Mouse (Mus musculus): ENCODE data around the gene Cyb5d1.
"Not testable (repeated sequence)": the region's sequence is repeated elsewhere in the genome, so short reads cannot be mapped to it uniquely, and the experiment has no call there.

Gene Cyb5d1

GRCm38 (mm10) chr11:69405397-69406200, 10.2 kb upstream of the Cyb5d1 start:
- no peak for ATAC-seq (ENCODE audit: insufficient number of reproducible peaks, low FRiP score, low TSS enrichment)

DNA sequence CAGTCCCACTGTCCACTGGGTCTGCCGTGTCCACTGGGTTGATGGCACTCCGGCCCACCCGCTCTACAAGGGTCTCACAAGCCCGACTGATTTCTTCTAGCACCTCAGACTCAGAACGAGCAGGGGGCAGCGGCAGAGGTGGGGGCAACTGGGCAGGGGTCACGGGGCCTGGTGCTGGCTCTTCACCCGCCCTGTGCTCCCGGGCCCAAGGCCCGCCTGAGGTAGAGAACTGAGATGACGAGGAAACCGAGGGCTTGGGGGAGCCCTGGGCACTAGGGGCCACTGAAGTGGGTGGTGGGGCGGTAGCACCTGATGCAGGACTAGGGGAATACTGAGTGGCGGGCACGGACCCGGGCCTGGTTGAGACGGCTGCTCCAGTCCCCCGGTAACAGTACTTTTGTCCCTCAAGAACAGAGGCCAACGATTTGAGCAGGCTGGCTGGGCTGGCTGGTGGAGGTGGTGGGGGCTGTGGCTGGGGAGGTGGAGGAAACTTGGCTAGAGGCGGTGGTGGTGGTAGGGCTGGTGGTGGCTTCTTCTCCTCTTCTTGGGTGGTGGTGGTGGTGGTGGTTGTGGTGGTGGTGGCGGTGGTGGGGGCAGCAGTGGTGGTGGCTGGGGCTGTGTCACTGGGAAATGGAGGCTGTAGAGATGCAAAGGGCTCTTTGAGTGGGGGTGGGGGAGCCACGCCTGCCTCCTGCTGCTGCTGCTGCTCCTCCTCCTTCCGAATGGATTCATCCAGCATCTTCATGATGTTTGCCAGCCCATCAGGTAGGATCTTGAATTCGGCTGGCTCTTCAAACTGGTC, 9.4 kb upstream of the Cyb5d1 start:
- ATAC-seq (ENCODE audit: insufficient number of reproducible peaks, low FRiP score, low TSS enrichment): no peak

- ATAC-seq (ENCODE audit: insufficient number of reproducible peaks, low FRiP score, low TSS enrichment): no peak
These were observed 8.5 kb upstream of the Cyb5d1 start for GRCm38 (mm10) chr11:69403691-69404594.

DNA sequence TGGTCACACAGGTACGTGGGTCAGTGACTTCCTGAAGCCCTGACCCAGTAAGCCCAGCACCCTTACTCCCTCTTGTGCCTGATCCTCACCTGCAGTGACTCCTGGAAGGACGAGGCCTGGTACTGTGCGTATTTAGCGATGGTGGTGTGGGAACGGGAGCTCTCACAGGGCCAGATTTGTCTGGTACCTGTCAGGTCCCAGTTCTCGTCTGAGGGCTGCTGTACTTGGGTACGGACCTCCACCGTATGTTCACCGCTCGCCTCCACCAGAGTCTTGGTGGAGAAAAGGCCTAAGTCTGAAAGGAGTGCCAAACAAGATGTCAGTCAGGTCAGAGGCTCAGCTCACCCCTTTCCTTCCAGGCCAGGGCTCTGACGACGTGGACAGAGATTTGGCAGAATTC, 6.6 kb upstream of the Cyb5d1 start:
- no peak for ATAC-seq (ENCODE audit: insufficient number of reproducible peaks, low FRiP score, low TSS enrichment)

GRCm38 (mm10) chr11:69401210-69401637, 5.8 kb upstream of the Cyb5d1 start:
- ATAC-seq (ENCODE audit: insufficient number of reproducible peaks, low FRiP score, low TSS enrichment): peak; percentile 63

GRCm38 (mm10) chr11:69400083-69400850, 4.8 kb upstream of the Cyb5d1 start:
- ATAC-seq (ENCODE audit: insufficient number of reproducible peaks, low FRiP score, low TSS enrichment): no peak

DNA sequence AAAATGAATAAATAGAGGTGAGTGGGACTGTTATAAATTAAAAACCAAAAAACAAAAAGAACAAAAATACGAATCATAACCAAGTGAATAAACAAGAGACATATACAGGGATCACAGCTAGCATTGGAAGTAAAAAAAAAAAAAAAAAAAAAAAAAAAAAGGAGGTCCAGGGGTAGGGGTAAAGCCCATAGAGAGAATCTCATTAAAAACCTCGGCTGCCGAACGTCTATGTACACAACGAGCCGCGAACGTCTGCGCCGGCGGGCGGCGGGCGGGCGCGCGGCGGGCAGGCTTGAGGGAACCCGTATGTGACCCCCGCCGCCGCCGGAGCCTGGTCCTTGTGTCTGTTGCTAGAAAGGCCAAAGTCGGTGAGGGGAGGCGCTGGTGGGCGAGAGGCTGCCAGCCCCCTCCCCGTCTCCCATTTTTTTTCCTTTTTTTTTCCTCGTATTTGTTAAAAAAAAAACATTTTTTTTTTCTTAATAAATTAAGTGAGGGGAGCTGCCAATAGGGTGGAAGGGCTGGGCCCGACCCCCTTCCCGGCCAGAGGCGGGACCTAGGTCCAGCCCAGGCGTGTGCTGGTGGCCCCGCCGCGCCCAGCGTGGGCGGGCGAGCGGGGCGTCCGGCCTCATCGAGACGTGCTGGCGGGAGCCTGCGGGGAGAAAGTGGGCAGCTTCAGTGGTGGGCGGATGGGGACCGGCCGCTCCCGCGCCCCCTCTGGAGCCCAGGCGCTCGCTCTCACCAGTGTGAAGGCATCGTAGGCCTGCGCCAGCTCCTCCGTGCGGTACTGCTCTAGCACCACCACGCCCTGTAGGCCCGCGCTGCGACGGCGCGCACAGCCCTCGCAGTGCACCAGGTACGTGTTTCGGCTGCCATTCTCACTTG, 4.0 kb upstream of the Cyb5d1 start:
- ATAC-seq (ENCODE audit: insufficient number of reproducible peaks, low FRiP score, low TSS enrichment): no peak

DNA sequence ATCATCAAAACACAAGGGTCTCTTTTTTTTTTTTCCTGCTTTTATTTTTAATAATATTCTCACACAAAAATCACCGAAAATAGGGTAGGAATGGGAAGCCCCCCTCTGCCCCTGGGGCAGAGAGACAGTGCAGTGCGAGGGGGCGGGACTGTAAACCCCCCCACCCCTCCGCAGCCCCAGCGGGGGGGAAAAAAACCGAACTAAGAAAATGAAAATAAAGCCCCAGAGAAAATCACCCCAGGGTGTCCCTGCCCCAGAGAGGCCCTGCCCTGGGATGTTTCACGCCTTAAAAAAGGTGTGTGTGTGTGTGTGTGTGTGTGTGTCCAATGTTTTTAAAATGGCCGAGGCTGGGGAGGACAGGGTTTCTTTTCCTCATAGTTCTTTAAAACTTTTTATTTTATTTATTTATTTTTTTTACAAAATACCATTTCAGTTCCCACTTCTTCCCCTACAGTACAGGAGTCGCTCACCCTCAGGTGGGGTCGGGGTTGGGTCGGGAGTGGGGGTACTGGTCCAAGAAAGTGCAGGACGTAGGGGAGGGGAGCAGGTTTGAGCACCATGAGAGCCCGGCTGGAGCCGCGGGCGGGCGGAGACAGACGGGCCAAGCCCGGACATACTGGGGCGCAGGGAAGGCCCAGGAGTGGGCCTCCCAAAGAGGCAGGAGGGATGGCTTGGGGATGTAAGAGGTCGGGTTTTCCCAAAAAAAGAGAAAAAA, 3.2 kb upstream of the Cyb5d1 start:
- no peak for ATAC-seq (ENCODE audit: insufficient number of reproducible peaks, low FRiP score, low TSS enrichment)

- ATAC-seq (ENCODE audit: insufficient number of reproducible peaks, low FRiP score, low TSS enrichment): no peak
These were observed 2.6 kb upstream of the Cyb5d1 start, which contains the start of gene Tmem88 for GRCm38 (mm10) chr11:69398059-69398458. TSS of gene Tmem88 (minus strand) at chr11:69398234.

- no peak for ATAC-seq (ENCODE audit: insufficient number of reproducible peaks, low FRiP score, low TSS enrichment)
These were observed 2.2 kb upstream of the Cyb5d1 start for GRCm38 (mm10) chr11:69397581-69398057.

DNA sequence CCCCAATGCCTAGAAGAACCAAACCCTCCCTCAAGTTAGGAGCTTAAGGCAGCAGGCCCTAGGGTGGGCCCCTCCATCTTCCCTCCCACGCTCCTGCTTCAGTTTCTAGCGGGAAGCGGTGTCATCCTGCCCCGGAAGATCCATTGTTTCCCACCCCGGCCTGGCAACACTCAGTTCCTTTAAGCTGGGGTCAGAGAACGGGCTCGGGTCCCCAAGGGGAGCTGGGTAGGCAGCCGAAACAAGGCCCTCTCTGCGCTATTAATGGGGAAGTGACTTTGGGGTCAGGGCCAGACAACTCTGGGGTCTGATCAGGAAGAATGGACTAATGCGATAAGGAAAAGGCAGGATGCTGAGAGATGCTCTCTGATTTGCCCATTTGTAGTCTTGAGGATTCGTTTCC, 1.3 kb upstream of the Cyb5d1 start:
- ATAC-seq (ENCODE audit: insufficient number of reproducible peaks, low FRiP score, low TSS enrichment): no peak

- peak; percentile 75 for ATAC-seq (ENCODE audit: insufficient number of reproducible peaks, low FRiP score, low TSS enrichment)
These were observed 373 bp upstream of the Cyb5d1 start for GRCm38 (mm10) chr11:69395634-69396373.

GRCm38 (mm10) chr11:69394591-69395167, 752 bp downstream of the Cyb5d1 start:
- not testable (repeated sequence) for ATAC-seq (ENCODE audit: insufficient number of reproducible peaks, low FRiP score, low TSS enrichment)

- ATAC-seq (ENCODE audit: insufficient number of reproducible peaks, low FRiP score, low TSS enrichment): no peak
These were observed 4.9 kb downstream of the Cyb5d1 start for GRCm38 (mm10) chr11:69390400-69391034.

DNA sequence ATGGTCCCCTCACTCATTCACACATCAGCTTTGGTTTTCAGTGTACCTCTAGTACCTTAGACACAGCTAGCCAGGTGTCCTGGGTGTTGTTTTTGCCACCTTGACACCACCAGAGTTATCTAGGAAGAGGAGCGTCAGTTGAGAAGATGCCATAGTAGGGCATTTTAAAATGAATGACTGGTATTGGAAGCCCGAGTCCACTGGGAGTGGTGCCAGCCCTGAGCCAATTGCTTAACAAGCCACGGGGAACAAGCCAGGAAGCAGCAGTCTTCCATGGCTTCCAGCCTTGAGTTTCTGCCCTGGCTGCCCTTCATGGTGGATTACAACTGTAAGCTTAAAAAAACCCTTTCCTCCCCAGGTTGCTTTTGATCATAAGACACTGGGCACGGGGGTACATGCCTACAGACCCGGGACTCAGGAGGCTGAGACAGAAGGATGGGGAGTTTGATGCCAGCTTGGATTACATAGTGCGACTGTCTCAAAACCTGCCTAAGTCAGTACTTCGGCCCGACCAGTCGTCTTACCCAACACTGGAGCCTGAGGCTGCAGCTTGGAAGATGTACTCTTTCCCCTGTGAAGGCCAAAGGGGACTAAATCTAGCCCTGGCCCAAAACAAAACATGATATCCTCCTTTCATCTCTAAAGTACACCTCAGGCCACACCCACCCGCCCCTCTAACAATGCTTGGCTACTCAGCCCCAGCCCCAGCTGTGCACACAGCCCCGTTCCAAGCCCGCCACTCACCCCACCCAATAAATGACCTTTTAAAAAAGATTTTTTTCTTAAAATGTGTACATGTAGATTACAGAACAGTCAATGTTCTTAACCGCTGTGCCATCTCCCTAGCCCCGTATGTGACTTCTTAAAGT, 5.7 kb downstream of the Cyb5d1 start:
- no peak for ATAC-seq (ENCODE audit: insufficient number of reproducible peaks, low FRiP score, low TSS enrichment)

DNA sequence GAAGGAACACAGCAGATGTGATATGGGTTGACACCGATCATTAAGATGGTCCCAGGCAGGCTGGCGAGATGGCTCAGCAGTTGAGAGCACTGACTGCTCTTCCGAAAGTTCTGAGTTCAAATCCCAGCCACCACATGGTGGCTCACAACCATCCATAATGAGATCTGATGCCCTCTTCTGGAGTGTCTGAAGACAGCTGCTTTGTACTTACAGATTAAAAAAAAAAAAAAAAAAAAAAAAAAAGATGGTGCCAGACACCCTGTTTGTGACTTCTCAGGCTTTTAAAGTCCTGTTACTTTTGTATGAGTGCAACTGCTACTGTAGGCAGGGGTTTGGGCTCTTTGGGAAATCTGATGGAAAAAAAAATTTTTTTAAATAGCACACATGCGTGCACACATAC, 6.8 kb downstream of the Cyb5d1 start:
- ATAC-seq (ENCODE audit: insufficient number of reproducible peaks, low FRiP score, low TSS enrichment): no peak
